Mouse (Mus musculus) cerebellum, adult 11-12 months (tissue): ENCODE measurements around the gene Yy1.

Experiments
- DNase-seq: peaks from one replicate; pipeline ENCODE4 v3.0.0; 2022

The Yy1 gene

GRCm38 (mm10) chr12:108865007-108865494 lies 72.3 kb downstream of the Yy1 start:
- DNase-seq: no peak

- no peak for DNase-seq
Measured at GRCm38 (mm10) chr12:108869575-108869974, 76.8 kb downstream of the Yy1 start.
